Mouse (Mus musculus): ENCODE results near the gene Rasl10a.

GRCm38 (mm10) chr11:5062326-5062725 lies 4.4 kb downstream of the Rasl10a start:
- TF ChIP-seq CTCF (IDR thresholded peaks at IDR 0.05; ENCODE audit: borderline replicate concordance, insufficient read depth, low read length) = no peak
- TF ChIP-seq POLR2A (IDR thresholded peaks at IDR 0.05; ENCODE audit: low read depth, low read length) = no peak

All from embryonic fibroblast, embryonic 13.5 days (primary cell).